Mouse (Mus musculus) MEL (cell line): ENCODE results near the gene Ascl4.

Experiments used
- CTCF ChIP-seq, 3 experiments: IDR thresholded peaks in 2 of 3; conservative IDR thresholded peaks in 1 of 3; 2 replicates each; pipeline ENCODE4 v1.5.1; 2011 to 2012; ENCODE audit warnings: low read length in 3 of 3, low read depth in 2 of 3, mild to moderate bottlenecking in 2 of 3, improper control_type of control experiment in 1 of 3, inconsistent platforms in 1 of 3, mixed read lengths in 1 of 3, moderate library complexity in 1 of 3; ENCODE audit not compliant: control insufficient read depth in 1 of 3, insufficient read depth in 1 of 3, poor library complexity in 1 of 3, severe bottlenecking in 1 of 3
- EP300 ChIP-seq, 2 experiments: IDR thresholded peaks; 2 replicates each; pipeline ENCODE4 v1.6.1; 2011; ENCODE audit warnings: improper control_type of control experiment in 2 of 2, low read length in 2 of 2, low read depth in 1 of 2, mild to moderate bottlenecking in 1 of 2
- GATA1 ChIP-seq: IDR thresholded peaks from 2 replicates; pipeline ENCODE4 v1.6.1; 2011; ENCODE audit warnings: low read depth, low read length, improper control_type of control experiment
- MAZ ChIP-seq: IDR thresholded peaks from 2 replicates; pipeline ENCODE4 v1.6.1; 2012; ENCODE audit warnings: low read depth, mild to moderate bottlenecking, inconsistent platforms, low read length, improper control_type of control experiment
- MXI1 ChIP-seq: IDR thresholded peaks from 2 replicates; pipeline ENCODE4 v1.6.1; 2011; ENCODE audit warnings: mild to moderate bottlenecking, low read depth, low read length, improper control_type of control experiment
- POLR2A ChIP-seq, 2 experiments: IDR thresholded peaks; 2 replicates each; pipeline ENCODE4 v1.6.1; 2011 to 2012; ENCODE audit warnings: low read length in 2 of 2, mild to moderate bottlenecking in 2 of 2, control low read depth in 1 of 2, improper control_type of control experiment in 1 of 2, low read depth in 1 of 2, moderate library complexity in 1 of 2; ENCODE audit not compliant: control insufficient read depth in 1 of 2, insufficient read depth in 1 of 2, poor library complexity in 1 of 2
- RCOR1 ChIP-seq: IDR thresholded peaks from 2 replicates; pipeline ENCODE4 v1.6.1; 2012; ENCODE audit warnings: low read depth, mild to moderate bottlenecking, inconsistent platforms, low read length, improper control_type of control experiment
- SMC3 ChIP-seq: IDR thresholded peaks from 2 replicates; pipeline ENCODE4 v1.6.1; 2011; ENCODE audit warnings: low read depth, low read length, improper control_type of control experiment
- ZMIZ1 ChIP-seq: IDR thresholded peaks from 2 replicates; pipeline ENCODE4 v1.6.1; 2012; ENCODE audit warnings: low read depth, mild to moderate bottlenecking, inconsistent platforms, low read length, improper control_type of control experiment, moderate library complexity

DNA sequence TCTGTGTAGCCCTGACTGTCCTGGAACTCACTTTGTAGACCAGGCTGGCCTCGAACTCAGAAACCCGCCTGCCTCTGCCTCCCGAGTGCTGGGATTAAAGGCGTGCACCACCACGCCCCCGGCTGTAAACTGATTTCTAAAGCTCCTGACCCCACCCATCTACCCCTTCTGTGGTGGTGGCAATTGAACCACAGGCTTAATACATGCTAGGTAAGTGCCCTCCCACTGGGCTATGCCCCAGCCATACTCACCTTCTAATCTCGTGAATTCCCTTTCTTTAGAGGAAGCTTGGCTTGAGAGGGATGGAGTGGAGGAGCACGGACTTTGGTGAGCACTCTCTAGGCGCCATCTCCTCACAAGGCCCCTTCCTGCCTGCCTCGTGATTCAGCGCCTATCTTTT, 2.5 kb downstream of the Ascl4 start:
- TF ChIP-seq CTCF (IDR thresholded peaks at IDR 0.05 in 2 of 3, conservative IDR thresholded peaks at IDR 0.05 in 1 of 3; ENCODE audit: control insufficient read depth in 1 of 3, insufficient read depth in 1 of 3, low read depth in 2 of 3, low read length in 3 of 3, poor library complexity in 1 of 3, severe bottlenecking in 1 of 3) (no peak), ZMIZ1 (no peak), MXI1 (no peak), POLR2A (IDR thresholded peaks at IDR 0.05; ENCODE audit: control insufficient read depth in 1 of 2, insufficient read depth in 1 of 2, low read depth in 1 of 2, low read length in 2 of 2, poor library complexity in 1 of 2) (no peak), GATA1 (no peak), SMC3 (no peak), EP300 (IDR thresholded peaks at IDR 0.05; ENCODE audit: low read depth in 1 of 2, low read length in 2 of 2) (no peak), RCOR1 (no peak), MAZ (no peak)
